Mouse (Mus musculus): Measurements from ENCODE around the gene Clybl.

GRCm38 (mm10) chr14:122387781-122388180 is 206.3 kb downstream of the Clybl start:
- TF ChIP-seq CTCF (IDR thresholded peaks at IDR 0.05; ENCODE audit: low read depth, low read length) (no peak), POLR2A (IDR thresholded peaks at IDR 0.05; ENCODE audit: extremely low read depth, insufficient read depth, low read length) (no peak)
